Mouse (Mus musculus): ENCODE measurements at regions not wholly inside any gene's neighbourhood (a gene's known extent, or its start where the extent isn't known, plus 50 kb on each side); places are given as distances from the start of the nearest gene placed in this dataset.
A peak's percentile ranks its signal among the peaks of the same experiment; 100 is the strongest.

GRCm38 (mm10) chr19:14940207-14940952, 342.5 kb upstream of the Tle4 start:
- no peak for DNase-seq
- intact Hi-C loops (cut with DNase I): no loop called here

GRCm38 (mm10) chr19:14922238-14922637, 324.4 kb upstream of the Tle4 start:
- no peak for DNase-seq
- intact Hi-C loops (cut with DNase I): no loop called here

GRCm38 (mm10) chr19:14911056-14911850, 313.4 kb upstream of the Tle4 start:
- no peak for DNase-seq

GRCm38 (mm10) chr19:14894875-14895274, 297.0 kb upstream of the Tle4 start:
- intact Hi-C loops (cut with DNase I): no loop called here
- DNase-seq: no peak

More at GRCm38 (mm10) chr19:14911056-14911850, 313.4 kb upstream of the Tle4 start:
- intact Hi-C loops (cut with DNase I): no loop called here

GRCm38 (mm10) chr19:14892390-14892758, 294.5 kb upstream of the Tle4 start:
- intact Hi-C loops (cut with DNase I): no loop called here
- peak; percentile 11 for DNase-seq

- DNase-seq: no peak
- intact Hi-C loops (cut with DNase I): no loop called here
These were observed 294.0 kb upstream of the Tle4 start for GRCm38 (mm10) chr19:14891689-14892389.

- no peak for DNase-seq
- intact Hi-C loops (cut with DNase I): no loop called here
These were observed 293.2 kb upstream of the Tle4 start for GRCm38 (mm10) chr19:14891090-14891428.

GRCm38 (mm10) chr19:14890241-14891089, 292.6 kb upstream of the Tle4 start:
- peak; percentile 84 for DNase-seq
- intact Hi-C loops (cut with DNase I): no loop called here

- DNase-seq: no peak
- intact Hi-C loops (cut with DNase I): loop anchor here (10.0 kb wide), 1 partner anchor 285 kb away; no protein-coding TSS in a partner anchor
These were observed 291.9 kb upstream of the Tle4 start for GRCm38 (mm10) chr19:14889794-14890193.

GRCm38 (mm10) chr19:14883707-14884421, 286.0 kb upstream of the Tle4 start:
- DNase-seq: peak; percentile 21
- intact Hi-C loops (cut with DNase I): loop anchor here (10.0 kb wide), 1 partner anchor 279 kb away; no protein-coding TSS in a partner anchor

GRCm38 (mm10) chr19:14880818-14881217, 283.0 kb upstream of the Tle4 start:
- no peak for DNase-seq
- intact Hi-C loops (cut with DNase I): loop anchor here (10.0 kb wide), 1 partner anchor 276 kb away; no protein-coding TSS in a partner anchor

GRCm38 (mm10) chr19:14873986-14874385, 276.1 kb upstream of the Tle4 start:
- intact Hi-C loops (cut with DNase I): no loop called here
- no peak for DNase-seq

- DNase-seq: peak; percentile 15
- intact Hi-C loops (cut with DNase I): no loop called here
These were observed 273.5 kb upstream of the Tle4 start for GRCm38 (mm10) chr19:14871178-14871867.

- no peak for DNase-seq
- intact Hi-C loops (cut with DNase I): no loop called here
These were observed 265.0 kb upstream of the Tle4 start for GRCm38 (mm10) chr19:14862654-14863468.

- intact Hi-C loops (cut with DNase I): no loop called here
- DNase-seq: no peak
These were observed 257.2 kb upstream of the Tle4 start for GRCm38 (mm10) chr19:14855036-14855435.

GRCm38 (mm10) chr19:14853416-14853815, 255.6 kb upstream of the Tle4 start:
- intact Hi-C loops (cut with DNase I): no loop called here
- no peak for DNase-seq

- intact Hi-C loops (cut with DNase I): no loop called here
- no peak for DNase-seq
These were observed 251.7 kb upstream of the Tle4 start for GRCm38 (mm10) chr19:14849561-14849960.

GRCm38 (mm10) chr19:14847120-14847519, 249.3 kb upstream of the Tle4 start:
- no peak for DNase-seq

More at GRCm38 (mm10) chr19:14847120-14847519, 249.3 kb upstream of the Tle4 start:
- intact Hi-C loops (cut with DNase I): no loop called here
